Mouse (Mus musculus) effector memory CD4-positive, alpha-beta T cell, adult 7 months (primary cell): Measurements from ENCODE around the gene Olfr516. TPM values are rescaled to one million over a fixed set of nuclear protein-coding genes. Genes with fewer than 3 reads are reported as not detected.

ENCODE experiments used
- polyA plus RNA-seq: library from polyadenylated mRNA; unstranded; fragments of 100-300 nt; shearing (Covaris generic); gene quantifications from one replicate; pipeline ENCODE4 v1.2.1, GENCODE M21; 2017

The Olfr516 gene
- polyA plus RNA-seq, result not detected

GRCm38 (mm10) chr7:108850429-108850828 lies at the start of gene Olfr516:
Olfr516 (minus strand) TSS chr7:108850529.

GRCm38 (mm10) chr7:108894320-108894719 lies 44.0 kb upstream of the Olfr516 start, which contains the start of gene Olfr519:
Olfr519 (minus strand) TSS chr7:108894420.

GRCm38 (mm10) chr7:108884906-108885305 lies 34.6 kb upstream of the Olfr516 start, which contains the start of gene Olfr518:
Olfr518 (minus strand) TSS chr7:108885006.

GRCm38 (mm10) chr7:108872279-108872678 lies 21.9 kb upstream of the Olfr516 start, which contains the start of gene Olfr517:
Olfr517 (minus strand) TSS chr7:108872379.

GRCm38 (mm10) chr7:108825897-108826296 lies 24.4 kb downstream of the Olfr516 start, which contains the start of gene Olfr514:
Olfr514 (minus strand) TSS chr7:108825997.

Other genes with a start within 250 kb of the Olfr516 start
- not detected for gene Olfr506, start 239.7 kb downstream of the Olfr516 start, polyA plus RNA-seq
- not detected for gene Olfr507, start 228.7 kb downstream of the Olfr516 start, polyA plus RNA-seq
- not detected for gene Olfr508, start 220.5 kb downstream of the Olfr516 start, polyA plus RNA-seq
- gene Olfr509, start 198.6 kb downstream of the Olfr516 start, polyA plus RNA-seq, result not detected
- not detected for gene Olfr510, start 184.1 kb downstream of the Olfr516 start, polyA plus RNA-seq
- not detected for gene Olfr512, start 137.2 kb downstream of the Olfr516 start, polyA plus RNA-seq
- not detected for gene Olfr513, start 99.6 kb downstream of the Olfr516 start, polyA plus RNA-seq
- gene Olfr514, start 24.5 kb downstream of the Olfr516 start, polyA plus RNA-seq, result not detected
- gene Olfr517, start 21.9 kb upstream of the Olfr516 start, polyA plus RNA-seq, result not detected
- gene Olfr518, start 34.5 kb upstream of the Olfr516 start, polyA plus RNA-seq, result 0.26 TPM
- gene Olfr519, start 43.9 kb upstream of the Olfr516 start, polyA plus RNA-seq, result not detected
- 0.22 TPM for gene Nlrp10, start 79.6 kb upstream of the Olfr516 start, polyA plus RNA-seq
- 174 TPM for gene Eif3f, start 83.9 kb upstream of the Olfr516 start, polyA plus RNA-seq
- 2.5 TPM for gene Tub, start 99.8 kb upstream of the Olfr516 start, polyA plus RNA-seq
- gene Ric3, start 232.8 kb upstream of the Olfr516 start, polyA plus RNA-seq, result 0.34 TPM